In the genomic region with DNA sequence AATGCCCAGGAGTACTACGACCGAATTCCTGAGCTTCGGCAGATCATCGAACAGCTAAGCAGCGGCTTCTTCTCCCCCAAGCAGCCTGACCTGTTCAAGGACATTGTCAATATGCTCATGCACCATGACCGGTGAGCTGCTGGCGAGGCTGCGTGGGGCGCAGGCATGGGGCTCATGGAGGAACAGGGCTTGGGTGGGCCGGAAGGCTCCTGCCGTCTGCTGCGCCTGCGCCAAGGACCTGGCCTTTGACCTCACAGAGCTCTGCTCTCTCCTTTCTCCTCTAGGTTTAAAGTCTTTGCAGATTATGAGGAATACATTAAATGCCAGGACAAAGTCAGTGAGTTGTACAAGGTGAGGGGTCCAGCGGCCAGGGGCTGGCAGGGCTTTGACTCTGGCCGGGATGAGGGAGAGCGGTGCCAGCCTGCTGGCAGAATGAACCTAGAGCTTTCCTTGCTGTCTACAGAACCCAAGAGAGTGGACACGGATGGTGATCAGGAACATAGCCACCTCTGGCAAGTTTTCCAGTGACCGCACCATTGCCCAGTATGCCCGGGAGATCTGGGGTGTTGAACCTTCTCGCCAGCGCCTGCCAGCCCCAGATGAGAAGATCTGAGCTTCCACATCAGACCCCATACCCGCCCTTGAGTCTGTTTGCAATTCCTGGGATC, we compare ENCODE assay signal across 9 mouse cellular contexts. TPM values are rescaled to one million over a fixed set of nuclear protein-coding genes. Genes with fewer than 3 reads are reported as not detected.
DNase-seq lines count a peak whose midpoint lies in the region; ATAC-seq lines count a peak whose summit lies in the region.
"Had no signal": no experiment of that assay in that cellular context is flagged by ENCODE, and none has a peak within 500 bp of the region (broad histone marks: within the 10 kb centered on the region; RNA-seq: fewer than 3 reads in every experiment).

No protein-coding gene starts in this region.

- H3K9ac ChIP-seq in liver, embryonic 12.5 days = no peak overlapping the region
- H3K9ac ChIP-seq in hindbrain, embryonic 16.5 days (ENCODE audit: low read depth, low read length) = no peak overlapping the region
- H3K9ac ChIP-seq in neural tube, embryonic 15.5 days (replicated peaks) = no peak overlapping the region; the same call in 1 of the 2 replicates

- no peak overlapping the region for H3K27ac ChIP-seq in heart, embryonic 10.5 days
- 0 out of 2 replicates have a peak overlapping the region, but pooled peaks have one; percentile 11 for H3K27ac ChIP-seq in liver, embryonic 12.5 days
- no peak overlapping the region for H3K27ac ChIP-seq in hindbrain, embryonic 16.5 days (ENCODE audit: low read depth, low read length)
- H3K27ac ChIP-seq in neural tube, embryonic 15.5 days (replicated peaks) = no peak overlapping the region

- peaks cover 27% of the 10 kb centered on the region for H3K36me3 ChIP-seq in heart, embryonic 10.5 days
- H3K36me3 ChIP-seq in liver, embryonic 12.5 days = no peaks in the 10 kb centered on the region
- H3K36me3 ChIP-seq in hindbrain, embryonic 16.5 days (ENCODE audit: control insufficient read depth, insufficient read depth, low read length) = no peaks in the 10 kb centered on the region
- no peaks in the 10 kb centered on the region for H3K36me3 ChIP-seq in neural tube, embryonic 15.5 days

- WGBS in heart, embryonic 10.5 days = 82% methylated on average over 22 of the region's 22 CpGs
- 82% methylated on average over 22 of the region's 22 CpGs for WGBS in liver, embryonic 12.5 days (ENCODE audit: insufficient replicate concordance)
- 83% methylated on average over 22 of the region's 22 CpGs for WGBS in hindbrain, embryonic 16.5 days
- WGBS in neural tube, embryonic 15.5 days = 85% methylated on average over 22 of the region's 22 CpGs

- peaks cover 33% of the 10 kb centered on the region for H3K27me3 ChIP-seq in heart, embryonic 10.5 days (ENCODE audit: insufficient read depth, poor library complexity, severe bottlenecking)
- H3K27me3 ChIP-seq in liver, embryonic 12.5 days (replicated peaks) = peaks cover 55% of the 10 kb centered on the region
- no peaks in the 10 kb centered on the region for H3K27me3 ChIP-seq in hindbrain, embryonic 16.5 days (replicated peaks; ENCODE audit: control insufficient read depth, insufficient read depth, low read length)
- peaks cover 9% of the 10 kb centered on the region; the same call in 1 of the 2 replicates for H3K27me3 ChIP-seq in neural tube, embryonic 15.5 days (replicated peaks)

- H3K4me2 ChIP-seq in liver, embryonic 12.5 days = peak overlapping the region; percentile 94; the same call in 1 of the 2 replicates
- peak overlapping the region; percentile 99; the same call in 1 of the 2 replicates for H3K4me2 ChIP-seq in hindbrain, embryonic 16.5 days (ENCODE audit: low read length)
- peak overlapping the region; percentile 98 for H3K4me2 ChIP-seq in neural tube, embryonic 15.5 days

- peaks cover 50% of the 10 kb centered on the region for H3K4me1 ChIP-seq in heart, embryonic 10.5 days
- H3K4me1 ChIP-seq in liver, embryonic 12.5 days = peaks cover 47% of the 10 kb centered on the region
- H3K4me1 ChIP-seq in hindbrain, embryonic 16.5 days (ENCODE audit: control insufficient read depth, insufficient read depth, low read depth, low read length) = peaks cover 24% of the 10 kb centered on the region
- peaks cover 40% of the 10 kb centered on the region for H3K4me1 ChIP-seq in neural tube, embryonic 15.5 days

- ATAC-seq in liver, embryonic 12.5 days = no peak
- no peak for ATAC-seq in hindbrain, embryonic 16.5 days
- ATAC-seq in neural tube, embryonic 15.5 days (ENCODE audit: low FRiP score) = no peak

- no peak for DNase-seq in heart, embryonic 10.5 days (ENCODE audit: low spot score)
- no peak for DNase-seq in heart, adult 9 months (ENCODE audit: low spot score in 2 of 2)
- no peak for DNase-seq in liver
- DNase-seq in adrenal gland, adult 8-10 months = no peak
- DNase-seq in right cerebral cortex, postnatal 36 days (ENCODE audit: low spot score in 2 of 2) = no peak

- peak overlapping the region; percentile 78 for H3K4me3 ChIP-seq in heart, embryonic 10.5 days
- H3K4me3 ChIP-seq in liver, embryonic 12.5 days = no peak overlapping the region
- H3K4me3 ChIP-seq in hindbrain, embryonic 16.5 days (ENCODE audit: low read length) = no peak overlapping the region
- H3K4me3 ChIP-seq in neural tube, embryonic 15.5 days (replicated peaks) = peak overlapping the region; percentile 63; the same call in 1 of the 2 replicates
- H3K4me3 ChIP-seq: erythroblast, embryonic 14.5 days had no signal

- H3K9me3 ChIP-seq in heart, embryonic 10.5 days = no peaks in the 10 kb centered on the region
- H3K9me3 ChIP-seq in liver, embryonic 12.5 days (replicated peaks) = no peaks in the 10 kb centered on the region
- no peaks in the 10 kb centered on the region for H3K9me3 ChIP-seq in hindbrain, embryonic 16.5 days (ENCODE audit: control insufficient read depth, low read length)
- H3K9me3 ChIP-seq in neural tube, embryonic 15.5 days (replicated peaks) = no peaks in the 10 kb centered on the region

RNA-seq across cellular contexts. Expression of a gene that starts 1.4 kb away (rescaled TPM):
- 59.9 and 61.6 TPM in 2 replicates for polyA plus RNA-seq in heart, embryonic 10.5 days (2016; fragmentation: Nextera tagmentation; extraction: Ambion mirVana)
- 97.8 and 106 TPM in 2 replicates for polyA plus RNA-seq in liver, embryonic 12.5 days (2016; fragmentation: Nextera tagmentation; extraction: Ambion mirVana)
- polyA plus RNA-seq in hindbrain, embryonic 16.5 days (2015; fragmentation: Nextera tagmentation; extraction: Ambion mirVana) = 184 and 232 TPM in 2 replicates
- 197 and 217 TPM in 2 replicates for polyA plus RNA-seq in neural tube, embryonic 15.5 days (2015; fragmentation: Nextera tagmentation; extraction: Ambion mirVana)
- total RNA-seq in adrenal gland, adult 8-10 months (2022) = 10 to 100 TPM; 31.5 to 52.2 (median 34.5) TPM

RNA-seq across cellular contexts. Expression of a gene that starts 13.5 kb away (rescaled TPM):
- polyA plus RNA-seq in heart, embryonic 10.5 days (2016; fragmentation: Nextera tagmentation; extraction: Ambion mirVana) = 103 and 214 TPM in 2 replicates
- polyA plus RNA-seq in liver, embryonic 12.5 days (2016; fragmentation: Nextera tagmentation; extraction: Ambion mirVana) = 2.6 and 2.7 TPM in 2 replicates
- polyA plus RNA-seq in hindbrain, embryonic 16.5 days (2015; fragmentation: Nextera tagmentation; extraction: Ambion mirVana) = 10.2 and 13.2 TPM in 2 replicates
- polyA plus RNA-seq in neural tube, embryonic 15.5 days (2015; fragmentation: Nextera tagmentation; extraction: Ambion mirVana) = 7.5 and 12.0 TPM in 2 replicates
- 100 to 1,000 TPM in 2 of 4 experiments, 10 to 100 TPM in 2; 47.6 to 119 (median 92.8) TPM for total RNA-seq in adrenal gland, adult 8-10 months (2022)

RNA-seq across cellular contexts. Expression of a gene that starts 20.8 kb away (rescaled TPM):
- polyA plus RNA-seq in heart, embryonic 10.5 days (2016; fragmentation: Nextera tagmentation; extraction: Ambion mirVana) = 0.10 and 1.1 TPM in 2 replicates
- 0.83 and 0.85 TPM in 2 replicates for polyA plus RNA-seq in liver, embryonic 12.5 days (2016; fragmentation: Nextera tagmentation; extraction: Ambion mirVana)
- polyA plus RNA-seq in hindbrain, embryonic 16.5 days (2015; fragmentation: Nextera tagmentation; extraction: Ambion mirVana) = 29.1 and 37.1 TPM in 2 replicates
- 31.3 and 45.7 TPM in 2 replicates for polyA plus RNA-seq in neural tube, embryonic 15.5 days (2015; fragmentation: Nextera tagmentation; extraction: Ambion mirVana)
- 10 to 100 TPM in 3 of 4 experiments, 1 to 10 TPM in 1; 8.8 to 12.5 (median 11.5) TPM for total RNA-seq in adrenal gland, adult 8-10 months (2022)

RNA-seq across cellular contexts. Expression of a gene that starts 34.2 kb away (rescaled TPM):
- polyA plus RNA-seq in heart, embryonic 10.5 days (2016; fragmentation: Nextera tagmentation; extraction: Ambion mirVana) = 129 and 146 TPM in 2 replicates
- 115 and 119 TPM in 2 replicates for polyA plus RNA-seq in liver, embryonic 12.5 days (2016; fragmentation: Nextera tagmentation; extraction: Ambion mirVana)
- polyA plus RNA-seq in hindbrain, embryonic 16.5 days (2015; fragmentation: Nextera tagmentation; extraction: Ambion mirVana) = 81.4 and 106 TPM in 2 replicates
- 88.7 and 104 TPM in 2 replicates for polyA plus RNA-seq in neural tube, embryonic 15.5 days (2015; fragmentation: Nextera tagmentation; extraction: Ambion mirVana)
- 100 to 1,000 TPM; 193 to 274 (median 215) TPM for total RNA-seq in adrenal gland, adult 8-10 months (2022)

RNA-seq across cellular contexts. Expression of a gene that starts 56.8 kb away (rescaled TPM):
- polyA plus RNA-seq in heart, embryonic 10.5 days (2016; fragmentation: Nextera tagmentation; extraction: Ambion mirVana) = 12.5 and 15.0 TPM in 2 replicates
- polyA plus RNA-seq in liver, embryonic 12.5 days (2016; fragmentation: Nextera tagmentation; extraction: Ambion mirVana) = 9.2 and 9.3 TPM in 2 replicates
- polyA plus RNA-seq in hindbrain, embryonic 16.5 days (2015; fragmentation: Nextera tagmentation; extraction: Ambion mirVana) = 19.6 and 23.1 TPM in 2 replicates
- polyA plus RNA-seq in neural tube, embryonic 15.5 days (2015; fragmentation: Nextera tagmentation; extraction: Ambion mirVana) = 21.9 and 22.2 TPM in 2 replicates
- total RNA-seq in adrenal gland, adult 8-10 months (2022) = 10 to 100 TPM; 40.6 to 81.6 (median 61.5) TPM

Comparison
In these comparisons a context has a peak if more than half of its experiments do, and no peak if none do; other contexts are left out.
1. H3K4me3 ChIP-seq: peak in heart, embryonic 10.5 days (single experiment) and neural tube, embryonic 15.5 days (single experiment); none in liver, embryonic 12.5 days (single experiment) and hindbrain, embryonic 16.5 days (single experiment).
2. RNA of a gene that starts 20.8 kb away (polyA plus RNA-seq): 31.3 to 45.7 TPM in neural tube, embryonic 15.5 days and 29.1 to 37.1 TPM in hindbrain, embryonic 16.5 days; 0.10 to 1.1 TPM in heart, embryonic 10.5 days and 0.83 to 0.85 TPM in liver, embryonic 12.5 days; every median in the first group is over 10 times any median in the second.
3. Peak in every context shown above with its lines, with median percentiles within 50 percentile points of each other: H3K4me2 ChIP-seq.